Mouse (Mus musculus): ENCODE measurements around the gene Ppt2.
A peak's percentile ranks its signal among the peaks of the same experiment; 100 is the strongest.

The Ppt2 gene

GRCm38 (mm10) chr17:34586796-34587422, 41.4 kb downstream of the Ppt2 start:
- DNase-seq (ENCODE audit: low spot score) = peak; percentile 83

DNA sequence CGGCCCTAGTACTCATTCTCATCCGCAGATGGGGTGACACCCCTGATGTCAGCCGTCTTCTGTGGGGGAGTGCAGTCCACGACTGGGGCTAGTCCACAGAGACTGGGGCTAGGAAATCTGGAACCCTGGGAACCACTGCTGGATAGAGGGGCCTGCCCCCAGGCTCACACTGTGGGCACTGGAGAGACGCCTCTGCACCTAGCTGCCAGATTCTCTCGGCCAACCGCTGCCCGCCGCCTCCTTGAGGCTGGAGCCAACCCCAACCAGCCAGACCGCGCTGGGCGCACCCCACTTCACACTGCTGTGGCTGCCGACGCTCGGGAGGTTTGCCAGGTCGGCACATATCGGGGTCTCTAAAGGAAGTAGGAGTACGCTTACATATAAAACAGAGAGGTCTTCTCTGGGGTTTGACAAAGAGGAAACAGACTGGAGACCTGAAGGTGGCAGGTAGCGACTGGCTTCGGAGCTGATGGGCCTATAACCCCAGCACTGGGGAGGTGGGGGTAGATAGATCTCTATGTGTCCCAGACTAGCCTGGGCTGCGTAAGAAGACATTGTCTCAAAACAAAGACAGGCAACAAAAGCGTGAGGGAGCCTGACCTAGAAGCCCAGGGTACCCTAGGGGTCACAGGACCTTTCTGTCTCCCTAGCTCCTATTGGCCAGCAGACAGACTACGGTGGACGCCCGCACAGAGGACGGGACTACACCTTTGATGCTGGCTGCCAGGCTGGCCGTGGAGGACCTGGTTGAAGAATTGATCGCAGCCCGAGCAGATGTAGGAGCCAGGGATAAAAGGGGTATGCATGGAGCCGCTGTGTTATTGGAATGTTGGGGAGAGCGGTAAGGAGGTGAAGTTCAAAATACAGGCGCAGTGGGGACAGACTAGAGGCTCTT, 42.2 kb downstream of the Ppt2 start:
- DNase-seq (ENCODE audit: low spot score) = no peak

- no peak for DNase-seq (ENCODE audit: low spot score)
Observed at GRCm38 (mm10) chr17:34585121-34585520, 43.2 kb downstream of the Ppt2 start.

DNA sequence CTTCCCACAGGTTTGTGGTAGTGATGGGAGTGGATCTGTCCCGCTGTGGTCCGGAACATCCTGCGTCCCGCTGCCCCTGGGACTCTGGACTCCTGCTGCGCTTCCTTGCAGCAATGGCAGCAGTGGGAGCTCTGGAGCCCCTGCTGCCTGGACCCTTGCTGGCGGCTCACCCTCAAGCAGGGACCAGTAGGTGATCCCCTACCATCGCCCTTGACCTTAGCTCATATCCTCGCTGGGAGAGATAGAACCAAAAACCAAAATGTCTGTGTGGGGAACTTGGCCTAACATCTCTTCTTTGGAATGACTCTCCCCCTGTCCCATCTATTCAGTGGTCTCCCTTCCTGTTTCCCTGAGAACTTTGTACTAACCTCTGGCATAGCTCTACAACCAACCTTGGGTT, 44.5 kb downstream of the Ppt2 start:
- no peak for DNase-seq (ENCODE audit: low spot score)

DNA sequence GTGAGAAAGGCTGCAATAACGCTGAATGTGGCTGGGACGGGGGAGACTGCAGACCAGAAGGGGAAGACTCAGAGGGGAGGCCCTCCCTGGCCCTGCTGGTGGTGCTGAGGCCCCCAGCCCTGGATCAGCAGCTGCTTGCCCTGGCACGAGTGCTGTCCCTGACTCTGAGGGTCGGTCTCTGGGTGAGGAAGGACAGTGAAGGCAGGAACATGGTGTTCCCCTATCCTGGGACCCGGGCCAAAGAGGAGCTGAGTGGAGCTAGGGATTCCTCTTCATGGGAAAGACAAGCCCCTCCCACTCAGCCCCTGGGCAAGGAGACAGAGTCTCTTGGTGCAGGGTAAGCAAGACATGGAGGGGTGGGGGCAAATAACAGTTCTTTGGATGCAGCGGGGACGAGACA, 44.9 kb downstream of the Ppt2 start:
- no peak for DNase-seq (ENCODE audit: low spot score)

- no peak for DNase-seq (ENCODE audit: low spot score)
Observed at GRCm38 (mm10) chr17:34582528-34582927, 45.8 kb downstream of the Ppt2 start.

GRCm38 (mm10) chr17:34578070-34578469, 50.2 kb downstream of the Ppt2 start:
- no peak for DNase-seq (ENCODE audit: low spot score)

- DNase-seq (ENCODE audit: low spot score) = no peak
Observed at GRCm38 (mm10) chr17:34576577-34576976, 51.7 kb downstream of the Ppt2 start.

- DNase-seq (ENCODE audit: low spot score) = no peak
Observed at GRCm38 (mm10) chr17:34572361-34572760, 55.9 kb downstream of the Ppt2 start.

- DNase-seq (ENCODE audit: low spot score) = no peak
Observed at GRCm38 (mm10) chr17:34571875-34572274, 56.4 kb downstream of the Ppt2 start.

- no peak for DNase-seq (ENCODE audit: low spot score)
Observed at GRCm38 (mm10) chr17:34569919-34570318, 58.4 kb downstream of the Ppt2 start.

DNA sequence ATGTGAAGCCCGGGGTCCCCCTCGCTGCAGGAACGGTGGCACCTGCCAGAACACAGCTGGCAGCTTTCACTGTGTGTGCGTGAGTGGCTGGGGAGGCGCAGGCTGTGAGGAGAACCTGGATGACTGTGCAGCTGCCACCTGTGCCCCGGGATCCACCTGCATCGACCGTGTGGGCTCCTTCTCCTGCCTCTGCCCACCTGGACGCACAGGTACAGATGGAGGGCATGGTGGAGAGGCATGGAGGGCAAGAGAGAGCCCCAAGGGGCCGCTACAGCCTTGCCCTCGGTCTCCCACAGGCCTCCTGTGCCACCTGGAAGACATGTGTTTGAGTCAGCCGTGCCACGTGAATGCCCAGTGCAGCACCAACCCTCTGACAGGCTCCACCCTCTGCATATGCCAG, 59.9 kb downstream of the Ppt2 start:
- DNase-seq (ENCODE audit: low spot score) = no peak

DNA sequence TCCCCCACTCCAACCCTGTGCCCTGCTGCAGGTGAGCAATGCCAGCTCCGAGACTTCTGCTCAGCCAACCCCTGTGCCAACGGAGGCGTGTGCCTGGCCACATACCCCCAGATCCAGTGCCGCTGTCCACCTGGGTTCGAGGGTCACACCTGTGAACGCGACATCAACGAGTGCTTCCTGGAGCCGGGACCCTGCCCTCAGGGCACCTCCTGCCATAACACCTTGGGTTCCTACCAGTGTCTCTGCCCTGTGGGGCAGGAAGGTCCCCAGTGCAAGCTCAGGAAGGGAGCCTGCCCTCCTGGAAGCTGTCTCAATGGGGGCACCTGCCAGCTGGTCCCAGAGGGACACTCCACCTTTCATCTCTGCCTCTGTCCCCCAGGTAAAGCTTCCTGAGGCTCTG, 61.0 kb downstream of the Ppt2 start:
- DNase-seq (ENCODE audit: low spot score) = no peak

Data from ovary, adult 18-20 months (tissue).